Mouse (Mus musculus): Measurements from ENCODE around the gene Alox12b.

- TF ChIP-seq CTCF (IDR thresholded peaks at IDR 0.05; ENCODE audit: low read depth, low read length) (no peak), POLR2A (IDR thresholded peaks at IDR 0.05; ENCODE audit: borderline replicate concordance, low read depth, low read length) (no peak)
Observed at GRCm38 (mm10) chr11:69121001-69121740, 35.6 kb upstream of the Alox12b start.
